Mouse (Mus musculus): ENCODE results near the gene Gse1. TPM values are rescaled to one million over a fixed set of nuclear protein-coding genes. Genes with fewer than 3 reads are reported as not detected.

Gse1 gene
- total and polyA plus RNA-seq, 2 experiments from 2014 or later: 15.9 to 48.2 TPM

- no peak for DNase-seq
- WGBS: 82% methylated on average over 19 of the region's 19 CpGs
Observed at GRCm38 (mm10) chr8:120574941-120575340, 346.7 kb downstream of the Gse1 start.

DNA sequence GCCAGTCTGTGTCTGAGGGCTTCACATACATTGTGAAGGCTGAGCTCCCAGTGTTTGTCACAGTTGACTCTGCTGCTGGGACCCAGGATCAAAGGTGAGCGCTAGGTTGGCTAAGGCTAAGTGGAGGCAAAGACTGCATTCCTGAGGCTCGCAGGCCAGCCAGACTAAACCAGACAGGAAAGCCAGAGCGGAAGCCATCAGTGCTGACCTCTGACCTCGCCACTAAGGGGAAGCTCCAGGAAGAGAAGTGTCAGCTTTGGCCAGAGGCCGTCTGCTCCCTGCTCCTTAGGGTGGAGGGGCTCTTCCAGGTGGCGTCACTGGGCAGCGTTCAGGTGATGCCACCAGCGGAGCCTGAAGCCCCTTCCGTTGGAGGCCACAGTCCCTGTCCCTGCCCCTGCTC lies 347.5 kb downstream of the Gse1 start:
- Histone ChIP-seq H3K27ac (ENCODE audit: low read depth, low read length) (no peak overlapping the region), H3K9ac (no peak overlapping the region), H3K4me3 (ENCODE audit: low read depth, low read length) (no peak overlapping the region), H3K4me2 (ENCODE audit: low read depth) (no peak overlapping the region), H3K4me1 (ENCODE audit: insufficient read depth) (no peaks in the 10 kb centered on the region), H3K9me3 (ENCODE audit: low read length) (no peaks in the 10 kb centered on the region), H3K36me3 (ENCODE audit: insufficient read depth) (peaks cover 89% of the 10 kb centered on the region), H3K27me3 (ENCODE audit: insufficient read depth, low read length) (no peaks in the 10 kb centered on the region)
- TF ChIP-seq CTCF (IDR thresholded peaks at IDR 0.05; ENCODE audit: low read depth): no peak
- DNase-seq (no peak), ATAC-seq (no peak)
- WGBS: 79% methylated on average over 9 of the region's 9 CpGs

More at GRCm38 (mm10) chr8:120574941-120575340, 346.7 kb downstream of the Gse1 start:
- Histone ChIP-seq H3K4me3 (ENCODE audit: low read depth, low read length) (no peak overlapping the region), H3K27me3 (ENCODE audit: insufficient read depth, low read length) (no peaks in the 10 kb centered on the region), H3K27ac (ENCODE audit: low read depth, low read length) (no peak overlapping the region), H3K9me3 (ENCODE audit: low read length) (no peaks in the 10 kb centered on the region), H3K36me3 (ENCODE audit: insufficient read depth) (peaks cover 89% of the 10 kb centered on the region), H3K9ac (no peak overlapping the region), H3K4me2 (ENCODE audit: low read depth) (no peak overlapping the region), H3K4me1 (ENCODE audit: insufficient read depth) (no peaks in the 10 kb centered on the region)
- peak; percentile 15; the same call in 1 of the 2 replicates for TF ChIP-seq CTCF (IDR thresholded peaks at IDR 0.05; ENCODE audit: low read depth)
- no peak for ATAC-seq

DNA sequence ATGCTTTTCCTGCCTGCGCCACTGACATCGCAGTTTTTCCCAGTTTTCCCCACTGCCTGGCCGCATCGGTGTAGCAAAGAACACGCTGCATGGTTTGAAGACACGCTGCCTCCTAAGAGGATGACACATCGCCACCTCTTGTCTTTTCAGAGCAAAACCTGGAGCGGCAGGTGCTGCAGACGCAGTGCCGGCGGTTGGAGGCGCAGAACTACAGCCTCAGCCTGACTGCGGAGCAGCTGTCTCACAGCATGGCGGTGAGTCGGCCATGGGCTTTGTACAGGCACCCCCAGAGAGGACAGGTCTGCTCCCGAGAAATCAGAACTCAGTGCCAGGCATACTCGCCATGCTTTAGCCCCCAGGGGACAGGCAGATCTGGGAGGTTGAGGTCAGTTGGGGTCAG lies 349.6 kb downstream of the Gse1 start:
- Histone ChIP-seq H3K9me3 (ENCODE audit: low read length) (no peaks in the 10 kb centered on the region), H3K36me3 (ENCODE audit: insufficient read depth) (peaks cover 78% of the 10 kb centered on the region), H3K27ac (ENCODE audit: low read depth, low read length) (no peak overlapping the region), H3K4me3 (ENCODE audit: low read depth, low read length) (no peak overlapping the region), H3K27me3 (ENCODE audit: insufficient read depth, low read length) (no peaks in the 10 kb centered on the region), H3K9ac (no peak overlapping the region), H3K4me1 (ENCODE audit: insufficient read depth) (no peaks in the 10 kb centered on the region), H3K4me2 (ENCODE audit: low read depth) (no peak overlapping the region)
- WGBS: 76% methylated on average over 17 of the region's 17 CpGs
- TF ChIP-seq CTCF (IDR thresholded peaks at IDR 0.05; ENCODE audit: low read depth): no peak; the same call in 1 of the 2 replicates
- ATAC-seq (no peak), DNase-seq (no peak)

DNA sequence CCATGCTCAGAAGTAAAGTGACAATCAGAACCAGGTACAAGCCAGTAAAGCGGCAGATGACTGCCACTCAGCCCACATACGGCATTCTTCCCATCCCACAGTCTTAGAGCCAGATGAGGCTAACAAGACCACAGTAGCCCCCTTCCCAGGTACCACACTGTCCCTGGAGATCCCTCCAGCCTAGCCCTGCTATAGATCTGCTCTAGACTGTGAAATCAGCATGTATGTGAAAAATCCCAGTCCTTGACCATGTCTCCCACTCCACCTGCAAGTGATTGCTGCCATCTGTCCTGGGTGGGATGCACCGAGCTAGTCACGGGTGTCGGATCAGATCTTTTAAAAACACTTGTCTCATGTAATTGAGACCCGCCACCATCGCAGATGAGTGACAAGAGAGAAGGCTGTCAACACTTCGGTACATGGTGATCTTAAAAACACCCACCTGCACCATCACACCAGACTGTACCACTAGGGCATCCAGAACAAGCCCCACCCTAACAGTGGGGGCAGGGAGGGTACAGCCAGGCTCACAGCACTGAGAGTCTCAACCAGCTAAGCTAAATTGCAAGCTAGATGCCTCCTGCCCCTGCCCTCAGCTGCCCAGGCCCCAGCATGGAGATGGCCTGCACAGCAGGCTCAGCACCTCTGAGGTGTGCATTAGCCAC lies 352.2 kb downstream of the Gse1 start:
- H3K4me3 ChIP-seq (ENCODE audit: low read depth, low read length): no peak overlapping the region
- H3K4me2 ChIP-seq (ENCODE audit: low read depth): no peak overlapping the region
- WGBS: 86% methylated on average over 8 of the region's 8 CpGs
- no peaks in the 10 kb centered on the region for H3K9me3 ChIP-seq (ENCODE audit: low read length)
- DNase-seq: no peak
- no peaks in the 10 kb centered on the region for H3K4me1 ChIP-seq (ENCODE audit: insufficient read depth)
- H3K27ac ChIP-seq (ENCODE audit: low read depth, low read length): no peak overlapping the region
- H3K36me3 ChIP-seq (ENCODE audit: insufficient read depth): peaks cover 52% of the 10 kb centered on the region
- no peaks in the 10 kb centered on the region for H3K27me3 ChIP-seq (ENCODE audit: insufficient read depth, low read length)
- H3K9ac ChIP-seq: no peak overlapping the region
- no peak for ATAC-seq
- no peak for TF ChIP-seq CTCF (IDR thresholded peaks at IDR 0.05; ENCODE audit: low read depth)

- ATAC-seq: no peak
- no peaks in the 10 kb centered on the region for H3K27me3 ChIP-seq (ENCODE audit: insufficient read depth, low read length)
- no peak overlapping the region for H3K27ac ChIP-seq (ENCODE audit: low read depth, low read length)
- DNase-seq: no peak
- H3K36me3 ChIP-seq (ENCODE audit: insufficient read depth): peaks cover 44% of the 10 kb centered on the region
- no peaks in the 10 kb centered on the region for H3K4me1 ChIP-seq (ENCODE audit: insufficient read depth)
- TF ChIP-seq CTCF (IDR thresholded peaks at IDR 0.05; ENCODE audit: low read depth): no peak
- H3K9ac ChIP-seq: no peak overlapping the region
- no peaks in the 10 kb centered on the region for H3K9me3 ChIP-seq (ENCODE audit: low read length)
- H3K4me2 ChIP-seq (ENCODE audit: low read depth): no peak overlapping the region
- no peak overlapping the region for H3K4me3 ChIP-seq (ENCODE audit: low read depth, low read length)
- 84% methylated on average over 12 of the region's 12 CpGs for whole genome bisulfite sequencing
Observed at GRCm38 (mm10) chr8:120581329-120581728, 353.1 kb downstream of the Gse1 start.

DNA sequence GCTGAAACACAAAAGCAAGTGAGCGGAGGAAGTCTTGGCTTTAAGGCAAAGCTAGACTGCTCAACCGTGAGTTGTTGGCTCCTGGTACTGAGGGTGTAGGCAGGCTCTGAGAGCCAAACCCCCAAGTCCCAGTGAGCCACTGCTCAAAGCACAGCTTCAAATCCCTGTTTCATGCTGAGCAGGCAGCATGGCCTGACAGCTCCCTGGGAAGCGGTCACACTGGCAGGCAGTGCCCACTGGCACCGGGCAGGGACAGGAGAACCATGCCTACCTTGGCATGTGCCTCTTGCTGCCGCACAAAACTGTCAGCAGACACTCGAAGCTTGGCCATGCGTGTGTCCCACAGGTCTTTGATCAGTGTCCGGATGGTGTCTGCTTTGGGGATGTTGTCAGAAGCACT lies 353.6 kb downstream of the Gse1 start:
- Histone ChIP-seq H3K4me2 (ENCODE audit: low read depth) (no peak overlapping the region), H3K36me3 (ENCODE audit: insufficient read depth) (peaks cover 39% of the 10 kb centered on the region), H3K27me3 (ENCODE audit: insufficient read depth, low read length) (no peaks in the 10 kb centered on the region), H3K4me1 (ENCODE audit: insufficient read depth) (no peaks in the 10 kb centered on the region), H3K4me3 (ENCODE audit: low read depth, low read length) (no peak overlapping the region), H3K27ac (ENCODE audit: low read depth, low read length) (no peak overlapping the region), H3K9ac (no peak overlapping the region), H3K9me3 (ENCODE audit: low read length) (no peaks in the 10 kb centered on the region)
- TF ChIP-seq CTCF (IDR thresholded peaks at IDR 0.05; ENCODE audit: low read depth): no peak
- no peak for DNase-seq
- no peak for ATAC-seq
- 75% methylated on average over 8 of the region's 8 CpGs for WGBS

DNA sequence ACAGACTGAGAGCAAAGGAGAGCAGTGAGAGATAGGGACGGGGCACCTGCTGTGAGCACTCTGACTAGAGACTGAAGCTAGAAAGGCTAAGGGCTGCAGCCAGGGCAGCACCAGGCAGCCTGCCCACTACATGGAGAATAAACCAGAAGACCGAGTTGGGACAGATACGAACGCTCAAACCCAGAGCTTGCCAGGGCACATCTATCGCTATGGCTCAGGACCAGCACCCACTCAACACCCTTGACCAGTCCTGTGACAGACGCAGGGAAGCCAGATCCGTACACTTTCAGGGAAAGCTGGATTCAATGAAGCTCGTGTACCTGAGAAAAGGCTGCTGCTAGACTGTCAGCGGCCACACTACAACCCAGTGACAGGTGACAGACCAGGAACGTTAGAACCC lies 357.3 kb downstream of the Gse1 start:
- no peak for DNase-seq
- Histone ChIP-seq H3K9me3 (ENCODE audit: low read length) (no peaks in the 10 kb centered on the region), H3K27me3 (ENCODE audit: insufficient read depth, low read length) (no peaks in the 10 kb centered on the region), H3K4me2 (ENCODE audit: low read depth) (no peak overlapping the region), H3K27ac (ENCODE audit: low read depth, low read length) (no peak overlapping the region), H3K4me3 (ENCODE audit: low read depth, low read length) (no peak overlapping the region), H3K9ac (no peak overlapping the region), H3K4me1 (ENCODE audit: insufficient read depth) (0 out of 2 replicates have a peak, but pooled peaks cover 4% of the 10 kb centered on the region), H3K36me3 (ENCODE audit: insufficient read depth) (peaks cover 11% of the 10 kb centered on the region)
- no peak for TF ChIP-seq CTCF (IDR thresholded peaks at IDR 0.05; ENCODE audit: low read depth)
- no peak for ATAC-seq
- WGBS: 93% methylated on average over 10 of the region's 10 CpGs
